Comparison of ENCODE assay signal across 22 mouse cellular contexts in genomic region chr6:6186468-6186867, GRCm38 (mm10). TPM values are rescaled to one million over a fixed set of nuclear protein-coding genes. Genes with fewer than 3 reads are reported as not detected.
DNase-seq lines count a peak whose midpoint lies in the region; ATAC-seq and TF ChIP-seq lines count a peak whose summit lies in the region.
"Had no signal": no experiment of that assay in that cellular context is flagged by ENCODE, and none has a peak within 500 bp of the region (broad histone marks: within the 10 kb centered on the region; RNA-seq: fewer than 3 reads in every experiment).

No protein-coding gene starts in this region.

- no peaks in the 10 kb centered on the region for H3K27me3 ChIP-seq in heart, embryonic 12.5 days (replicated peaks)
- no peaks in the 10 kb centered on the region for H3K27me3 ChIP-seq in liver, adult 2 months (ENCODE audit: control insufficient read depth, insufficient read depth, low read length)
- H3K27me3 ChIP-seq: liver, embryonic 13.5 days; lung, embryonic 15.5 days; midbrain, embryonic 12.5 days; neural tube, embryonic 12.5 days had no signal

- 69% methylated on average over 4 of the region's 4 CpGs for WGBS in heart, embryonic 12.5 days
- WGBS in liver, adult 2 months = 38% methylated on average over 4 of the region's 4 CpGs

- peak overlapping the region; percentile 7 for H3K27ac ChIP-seq in heart, embryonic 12.5 days (ENCODE audit: poor library complexity, severe bottlenecking)
- peak overlapping the region; percentile 62 for H3K27ac ChIP-seq in liver, adult 2 months (replicated peaks; ENCODE audit: insufficient read depth, low read depth, low read length)
- H3K27ac ChIP-seq: hindbrain, embryonic 10.5 days; limb, embryonic 10.5 days; lung, embryonic 15.5 days; midbrain, embryonic 12.5 days; neural tube, embryonic 12.5 days had no signal

- H3K4me3 ChIP-seq in heart, embryonic 12.5 days = no peak overlapping the region
- no peak overlapping the region for H3K4me3 ChIP-seq in liver, adult 2 months (ENCODE audit: insufficient read depth, low read depth, low read length)
- H3K4me3 ChIP-seq: hindbrain, embryonic 10.5 days; limb, embryonic 10.5 days; liver, embryonic 13.5 days; lung, embryonic 15.5 days; midbrain, embryonic 12.5 days; neural tube, embryonic 12.5 days had no signal

- TF ChIP-seq POLR2A in liver, adult 2 months (IDR thresholded peaks at IDR 0.05; ENCODE audit: extremely low read depth, insufficient read depth, low read length) = no peak

- no peak for DNase-seq in heart, postnatal 4 days
- DNase-seq in liver, adult 2 months (ENCODE audit: extremely low read depth, low read depth, low spot score) = peak; percentile 59
- DNase-seq in liver (no peak), adipocyte (ENCODE audit: low spot score) (peak; percentile 12)
- DNase-seq in cerebellum, adult 9-11 months = no peak
- no peak for DNase-seq in neural tube, embryonic 10.5 days (ENCODE audit: extremely low spot score, low spot score)
- DNase-seq: adrenal gland, postnatal 14 days; cerebellum, postnatal 14 days; embryo, embryonic 11 days; gastrocnemius, postnatal 25 days; kidney, adult 9 months; liver, embryonic 13.5 days; lung, postnatal 4 days; right cerebral cortex, postnatal 4 days; thymus, postnatal 25 days had no signal

- ATAC-seq in heart, embryonic 12.5 days (ENCODE audit: insufficient number of reproducible peaks, low FRiP score) = no peak
- ATAC-seq: forebrain, embryonic 16.5 days had no signal

- H3K9ac ChIP-seq in heart, embryonic 12.5 days = no peak overlapping the region
- no peak overlapping the region for H3K9ac ChIP-seq in liver, adult 2 months (ENCODE audit: low read depth, low read length)
- H3K9ac ChIP-seq: liver, embryonic 13.5 days; lung, embryonic 15.5 days; midbrain, embryonic 12.5 days; neural tube, embryonic 12.5 days had no signal

- no peaks in the 10 kb centered on the region for H3K9me3 ChIP-seq in heart, embryonic 12.5 days (replicated peaks)
- H3K9me3 ChIP-seq: hindbrain, embryonic 10.5 days; limb, embryonic 10.5 days; liver, embryonic 13.5 days; lung, embryonic 15.5 days; midbrain, embryonic 12.5 days; neural tube, embryonic 12.5 days had no signal

- peaks cover 28% of the 10 kb centered on the region; the same call in 1 of the 2 replicates for H3K79me2 ChIP-seq in liver, adult 2 months (ENCODE audit: control insufficient read depth, insufficient read depth, low read length)

- H3K4me2 ChIP-seq in heart, embryonic 12.5 days = no peak overlapping the region
- H3K4me2 ChIP-seq: liver, embryonic 13.5 days; lung, embryonic 15.5 days; midbrain, embryonic 12.5 days; neural tube, embryonic 12.5 days had no signal

- peaks cover 12% of the 10 kb centered on the region for H3K36me3 ChIP-seq in heart, embryonic 12.5 days
- peaks cover 29% of the 10 kb centered on the region for H3K36me3 ChIP-seq in liver, adult 2 months (ENCODE audit: control insufficient read depth, insufficient read depth, low read length)
- H3K36me3 ChIP-seq: lung, embryonic 15.5 days; midbrain, embryonic 12.5 days; neural tube, embryonic 12.5 days had no signal

- H3K4me1 ChIP-seq in heart, embryonic 12.5 days (replicated peaks) = peaks cover 33% of the 10 kb centered on the region
- H3K4me1 ChIP-seq in liver, adult 2 months (ENCODE audit: control insufficient read depth, insufficient read depth, low read length) = peaks cover 19% of the 10 kb centered on the region
- H3K4me1 ChIP-seq: midbrain, embryonic 12.5 days; neural tube, embryonic 12.5 days had no signal

- no peak for TF ChIP-seq CTCF in liver, adult 2 months (IDR thresholded peaks at IDR 0.05; ENCODE audit: low read depth, low read length)

RNA-seq across cellular contexts. Expression of gene Slc25a13, which starts 30.5 kb away (rescaled TPM):
- 80.5 and 83.6 TPM in 2 replicates for polyA plus RNA-seq in heart, embryonic 12.5 days (2016; fragmentation: Nextera tagmentation; extraction: Ambion mirVana)
- total RNA-seq in heart, postnatal 4 days (2021) = 10 to 100 TPM; 65.8 to 67.9 TPM
- 206 and 232 TPM in 2 replicates for total RNA-seq in liver, adult 2 months (2014; rRNA removed)
- polyA plus RNA-seq in liver, adult 2 months (2012; rRNA removed) = 53.5 and 60.3 TPM in 2 replicates

Comparison
In these comparisons a context has a peak if more than half of its experiments do, and no peak if none do; other contexts are left out.
1. DNase-seq: peak in liver, adult 2 months (single experiment) and adipocyte (single experiment); none in heart, postnatal 4 days (single experiment), liver (single experiment), cerebellum, adult 9-11 months (single experiment) and neural tube, embryonic 10.5 days (single experiment).